In genomic region chr5:150098754-150099153, GRCm38 (mm10) we compare ENCODE assay signal across 30 mouse cellular contexts.
"Had no signal": no experiment of that assay in that cellular context is flagged by ENCODE, and none has a peak within 500 bp of the region (broad histone marks: within the 10 kb centered on the region; RNA-seq: fewer than 3 reads in every experiment).

No protein-coding gene starts in this region.

- H3K4me3 ChIP-seq: heart, embryonic 10.5 days; heart, embryonic 12.5 days; heart, embryonic 13.5 days; heart, embryonic 15.5 days; hindbrain, embryonic 10.5 days; hindbrain, embryonic 12.5 days; hindbrain, embryonic 13.5 days; hindbrain, embryonic 15.5 days; intestine, embryonic 15.5 days; kidney, embryonic 15.5 days; layer of hippocampus, adult 2 months; left cerebral cortex, adult 2 months had no signal

- H3K36me3 ChIP-seq: heart, embryonic 10.5 days; heart, embryonic 12.5 days; heart, embryonic 13.5 days; heart, embryonic 15.5 days; hindbrain, embryonic 10.5 days; hindbrain, embryonic 12.5 days; hindbrain, embryonic 13.5 days; hindbrain, embryonic 15.5 days; intestine, embryonic 15.5 days; kidney, embryonic 15.5 days had no signal

- H3K4me1 ChIP-seq: heart, embryonic 10.5 days; heart, embryonic 12.5 days; heart, embryonic 15.5 days; hindbrain, embryonic 13.5 days; intestine, embryonic 15.5 days; kidney, embryonic 15.5 days had no signal

- H3K27me3 ChIP-seq: heart, embryonic 12.5 days; heart, embryonic 15.5 days; hindbrain, embryonic 12.5 days; hindbrain, embryonic 13.5 days; hindbrain, embryonic 15.5 days; intestine, embryonic 15.5 days; kidney, embryonic 15.5 days had no signal

- H3K9me3 ChIP-seq: heart, embryonic 10.5 days; heart, embryonic 12.5 days; heart, embryonic 13.5 days; heart, embryonic 15.5 days; hindbrain, embryonic 10.5 days; hindbrain, embryonic 12.5 days; hindbrain, embryonic 13.5 days; hindbrain, embryonic 15.5 days; intestine, embryonic 15.5 days; kidney, embryonic 15.5 days had no signal

- H3K27ac ChIP-seq: heart, embryonic 10.5 days; heart, embryonic 13.5 days; heart, embryonic 15.5 days; hindbrain, embryonic 10.5 days; hindbrain, embryonic 12.5 days; hindbrain, embryonic 13.5 days; hindbrain, embryonic 14.5 days; hindbrain, embryonic 15.5 days; hindbrain, postnatal 0 days; intestine, embryonic 15.5 days; kidney, embryonic 15.5 days; kidney, postnatal 0 days; layer of hippocampus, adult 2 months; left cerebral cortex, adult 2 months had no signal

- DNase-seq: heart, postnatal 10 days; heart, postnatal 36 days; heart, postnatal 4 days; kidney, adult 11 months; kidney, adult 18-20 months; kidney, adult 2 months; kidney, adult 8-10 months; kidney, adult 9 months; kidney, postnatal 10 days; kidney, postnatal 14 days; kidney, postnatal 25 days; kidney, postnatal 36 days; kidney, postnatal 4 days; layer of hippocampus, adult 9-11 months; layer of hippocampus, postnatal 36 days had no signal
